Mouse (Mus musculus) heart, embryonic 11.5 days (tissue): ENCODE results near the gene Gm9857. TPM values are rescaled to one million over a fixed set of nuclear protein-coding genes. Genes with fewer than 3 reads are reported as not detected.

ENCODE experiments used
- ATAC-seq: fragments of 200-750 bp; cut with Nextera tagmentation; replicated peaks from 2 replicates; pipeline ENCODE4 v1.8.0; 2017; ENCODE audit warnings: moderate library complexity; ENCODE audit not compliant: insufficient number of reproducible peaks, low FRiP score, low TSS enrichment
- H3K27ac ChIP-seq: fragments of 300-500 bp; sonication (generic); 2 replicates; pipeline ENCODE4 v1.5.1; 2014; ENCODE audit warnings: mild to moderate bottlenecking, low read depth, low read length
- H3K27me3 ChIP-seq: fragments of 300-500 bp; sonication (generic); 2 replicates; pipeline ENCODE4 v1.6.1; 2014; ENCODE audit warnings: mild to moderate bottlenecking, low read length, mixed read lengths; ENCODE audit not compliant: control insufficient read depth, insufficient read depth
- H3K36me3 ChIP-seq: fragments of 300-500 bp; sonication (generic); 2 replicates; pipeline ENCODE4 v1.6.1; 2014; ENCODE audit warnings: mild to moderate bottlenecking, low read length, moderate library complexity, mixed read lengths; ENCODE audit not compliant: control insufficient read depth, insufficient read depth
- H3K4me1 ChIP-seq: fragments of 300-500 bp; sonication (generic); 2 replicates; pipeline ENCODE4 v1.6.1; 2014; ENCODE audit warnings: low read length; ENCODE audit not compliant: control insufficient read depth, insufficient read depth
- H3K4me2 ChIP-seq: fragments of 300-500 bp; sonication (generic); 2 replicates; pipeline ENCODE4 v1.6.1; 2014; ENCODE audit warnings: mild to moderate bottlenecking, moderate library complexity
- H3K4me3 ChIP-seq: fragments of 300-500 bp; sonication (generic); 2 replicates; pipeline ENCODE4 v1.5.1; 2014; ENCODE audit warnings: low read depth, low read length
- H3K9ac ChIP-seq: fragments of 300-500 bp; sonication (generic); 2 replicates; pipeline ENCODE4 v1.6.1; 2014; ENCODE audit warnings: mild to moderate bottlenecking, low read depth, low read length, moderate library complexity
- H3K9me3 ChIP-seq: fragments of 300-500 bp; sonication (generic); replicated peaks from 2 replicates; pipeline ENCODE4 v1.6.1; 2016; ENCODE audit warnings: low read length; ENCODE audit not compliant: control insufficient read depth
- WGBS: fragments of 180-500 bp; shearing (Covaris S2); extraction: QIAGEN DNeasy Blood & Tissue Kit; methylation state at CpG from one replicate; pipeline ENCODE4 v1.1.7; 2014; ENCODE audit not compliant: insufficient replicate concordance; 5-methylcytosine and 5-hydroxymethylcytosine counted together
- polyA plus RNA-seq: library from polyadenylated mRNA; unstranded; fragments of >200 nt; fragmentation: Nextera tagmentation; extraction: Ambion mirVana; gene quantifications from 2 replicates; pipeline ENCODE4 v1.2.1, GENCODE M21; 2014

Gene Gm9857
- polyA plus RNA-seq, 1 experiment from 2014 or later: not detected

GRCm38 (mm10) chr3:108917986-108918385 is 22.3 kb downstream of the Gm9857 start:
- WGBS: 52% methylated on average over 3 of the region's 3 CpGs
- H3K4me3 ChIP-seq: no peak overlapping the region
- no peak overlapping the region for H3K9ac ChIP-seq
- no peak overlapping the region for H3K4me2 ChIP-seq
- no peak for ATAC-seq
- no peaks in the 10 kb centered on the region for H3K4me1 ChIP-seq
- no peaks in the 10 kb centered on the region for H3K9me3 ChIP-seq
- H3K27ac ChIP-seq: no peak overlapping the region
- H3K36me3 ChIP-seq: no peaks in the 10 kb centered on the region
- no peaks in the 10 kb centered on the region for H3K27me3 ChIP-seq

- ATAC-seq: no peak
- Histone ChIP-seq H3K36me3 (no peaks in the 10 kb centered on the region), H3K27me3 (no peaks in the 10 kb centered on the region), H3K4me2 (no peak overlapping the region), H3K4me3 (no peak overlapping the region), H3K9ac (no peak overlapping the region), H3K4me1 (no peaks in the 10 kb centered on the region), H3K9me3 (no peaks in the 10 kb centered on the region), H3K27ac (no peak overlapping the region)
- WGBS: 57% methylated on average over 4 of the region's 4 CpGs
Measured at GRCm38 (mm10) chr3:108916857-108917256, 23.4 kb downstream of the Gm9857 start.

GRCm38 (mm10) chr3:108915999-108916398 is 24.2 kb downstream of the Gm9857 start:
- H3K9me3 ChIP-seq: no peaks in the 10 kb centered on the region
- no peak overlapping the region for H3K27ac ChIP-seq
- H3K4me2 ChIP-seq: no peak overlapping the region
- no peak overlapping the region for H3K4me3 ChIP-seq
- H3K4me1 ChIP-seq: no peaks in the 10 kb centered on the region
- no peak for ATAC-seq
- 80% methylated on average over 1 of the region's 1 CpGs for whole genome bisulfite sequencing
- H3K9ac ChIP-seq: no peak overlapping the region
- H3K27me3 ChIP-seq: no peaks in the 10 kb centered on the region
- H3K36me3 ChIP-seq: no peaks in the 10 kb centered on the region

- peak within 1 kb of the TSS; percentile 98 for H3K9ac ChIP-seq
- H3K27me3 ChIP-seq: no peaks in the 10 kb centered on the region
- peak within 1 kb of the TSS; percentile 99 for H3K27ac ChIP-seq
- WGBS: under 1% methylated on average over 53 of the region's 53 CpGs
- peaks cover 3% of the 10 kb centered on the region; the same call in 1 of the 2 replicates for H3K36me3 ChIP-seq
- H3K4me2 ChIP-seq: peak within 1 kb of the TSS; percentile 79
- peak within 1 kb of the TSS; percentile 93 for H3K4me3 ChIP-seq
- ATAC-seq: peak; percentile 97
- H3K9me3 ChIP-seq: no peaks in the 10 kb centered on the region
- no peaks in the 10 kb centered on the region for H3K4me1 ChIP-seq
Measured at GRCm38 (mm10) chr3:108911548-108912413, 28.5 kb downstream of the Gm9857 start, which contains the start of gene Prpf38b. Gene Prpf38b (minus strand): TSS chr3:108911727.

GRCm38 (mm10) chr3:108911081-108911547 is 29.1 kb downstream of the Gm9857 start:
- H3K4me3 ChIP-seq: peak overlapping the region; percentile 93
- peak; percentile 82 for ATAC-seq
- H3K4me2 ChIP-seq: peak overlapping the region; percentile 73
- H3K36me3 ChIP-seq: peaks cover 3% of the 10 kb centered on the region; the same call in 1 of the 2 replicates
- under 1% methylated on average over 40 of the region's 44 CpGs for WGBS
- H3K9ac ChIP-seq: peak overlapping the region; percentile 98
- H3K4me1 ChIP-seq: no peaks in the 10 kb centered on the region
- no peaks in the 10 kb centered on the region for H3K9me3 ChIP-seq
- peak overlapping the region; percentile 99 for H3K27ac ChIP-seq
- H3K27me3 ChIP-seq: no peaks in the 10 kb centered on the region

GRCm38 (mm10) chr3:108910303-108911080 is 29.8 kb downstream of the Gm9857 start:
- under 1% methylated on average over 32 of the region's 32 CpGs for WGBS
- ATAC-seq: no peak
- H3K9me3 ChIP-seq: no peaks in the 10 kb centered on the region

GRCm38 (mm10) chr3:108902934-108903333 is 37.3 kb downstream of the Gm9857 start:
- Histone ChIP-seq H3K27ac (no peak overlapping the region), H3K27me3 (no peaks in the 10 kb centered on the region), H3K9ac (no peak overlapping the region), H3K4me3 (no peak overlapping the region), H3K36me3 (peaks cover 33% of the 10 kb centered on the region), H3K4me2 (no peak overlapping the region), H3K9me3 (no peaks in the 10 kb centered on the region), H3K4me1 (no peaks in the 10 kb centered on the region)
- WGBS: 91% methylated on average over 6 of the region's 6 CpGs
- ATAC-seq: no peak

More at GRCm38 (mm10) chr3:108910303-108911080, 29.8 kb downstream of the Gm9857 start:
- Histone ChIP-seq H3K27me3 (no peaks in the 10 kb centered on the region), H3K36me3 (peaks cover 5% of the 10 kb centered on the region), H3K4me1 (no peaks in the 10 kb centered on the region), H3K4me3 (peak overlapping the region; percentile 93), H3K9ac (peak overlapping the region; percentile 98), H3K4me2 (peak overlapping the region; percentile 73), H3K27ac (peak overlapping the region; percentile 99)

- no peaks in the 10 kb centered on the region for H3K4me1 ChIP-seq
- H3K27me3 ChIP-seq: no peaks in the 10 kb centered on the region
- no peak for ATAC-seq
- H3K9ac ChIP-seq: no peak overlapping the region
- WGBS: 49% methylated on average over 2 of the region's 2 CpGs
- no peak overlapping the region for H3K4me2 ChIP-seq
- no peak overlapping the region for H3K27ac ChIP-seq
- H3K9me3 ChIP-seq: no peaks in the 10 kb centered on the region
- peaks cover 31% of the 10 kb centered on the region for H3K36me3 ChIP-seq
- no peak overlapping the region for H3K4me3 ChIP-seq
Measured at GRCm38 (mm10) chr3:108902038-108902437, 38.2 kb downstream of the Gm9857 start.
